Mouse (Mus musculus) forebrain, embryonic 10.5 days (tissue): ENCODE results near the gene Mrps18b. TPM values are rescaled to one million over a fixed set of nuclear protein-coding genes. Genes with fewer than 3 reads are reported as not detected.
"Not testable (repeated sequence)": the region's sequence is repeated elsewhere in the genome, so short reads cannot be mapped to it uniquely, and the experiment has no call there.

Source experiments
- DNase-seq: peaks from one replicate; pipeline ENCODE4 v3.0.0-alpha.2; 2017; ENCODE audit warnings: low spot score; ENCODE audit errors: extremely low spot score
- H3K27ac ChIP-seq: fragments of 300-500 bp; sonication (generic); 2 replicates; pipeline ENCODE4 v1.5.1; 2016; ENCODE audit warnings: mild to moderate bottlenecking
- H3K27me3 ChIP-seq: fragments of 300-500 bp; sonication (generic); 2 replicates; pipeline ENCODE4 v1.6.1; 2016; ENCODE audit warnings: mild to moderate bottlenecking; ENCODE audit not compliant: poor library complexity, severe bottlenecking
- H3K36me3 ChIP-seq: fragments of 300-500 bp; sonication (generic); replicated peaks from 2 replicates; pipeline ENCODE4 v1.6.1; 2016; ENCODE audit warnings: mild to moderate bottlenecking, moderate library complexity
- H3K4me1 ChIP-seq: fragments of 300-500 bp; sonication (generic); 2 replicates; pipeline ENCODE4 v1.6.1; 2016
- H3K4me3 ChIP-seq: fragments of 300-500 bp; sonication (generic); 2 replicates; pipeline ENCODE4 v1.5.1; 2016; ENCODE audit warnings: mild to moderate bottlenecking, moderate library complexity
- H3K9me3 ChIP-seq: fragments of 300-500 bp; sonication (generic); 2 replicates; pipeline ENCODE4 v1.6.1; 2016; ENCODE audit warnings: mild to moderate bottlenecking, moderate library complexity
- WGBS: fragments of 180-500 bp; shearing (Covaris S2); methylation state at CpG from one replicate; pipeline ENCODE4 v1.1.7; 2016; 5-methylcytosine and 5-hydroxymethylcytosine counted together
- polyA plus RNA-seq: library from polyadenylated mRNA; unstranded; fragments of >200 nt; fragmentation: Nextera tagmentation; extraction: Ambion mirVana; gene quantifications from 2 replicates; pipeline ENCODE4 v1.2.1, GENCODE M21; 2016

Mrps18b gene
- polyA plus RNA-seq, result 98.2 and 107 TPM in 2 replicates

DNA sequence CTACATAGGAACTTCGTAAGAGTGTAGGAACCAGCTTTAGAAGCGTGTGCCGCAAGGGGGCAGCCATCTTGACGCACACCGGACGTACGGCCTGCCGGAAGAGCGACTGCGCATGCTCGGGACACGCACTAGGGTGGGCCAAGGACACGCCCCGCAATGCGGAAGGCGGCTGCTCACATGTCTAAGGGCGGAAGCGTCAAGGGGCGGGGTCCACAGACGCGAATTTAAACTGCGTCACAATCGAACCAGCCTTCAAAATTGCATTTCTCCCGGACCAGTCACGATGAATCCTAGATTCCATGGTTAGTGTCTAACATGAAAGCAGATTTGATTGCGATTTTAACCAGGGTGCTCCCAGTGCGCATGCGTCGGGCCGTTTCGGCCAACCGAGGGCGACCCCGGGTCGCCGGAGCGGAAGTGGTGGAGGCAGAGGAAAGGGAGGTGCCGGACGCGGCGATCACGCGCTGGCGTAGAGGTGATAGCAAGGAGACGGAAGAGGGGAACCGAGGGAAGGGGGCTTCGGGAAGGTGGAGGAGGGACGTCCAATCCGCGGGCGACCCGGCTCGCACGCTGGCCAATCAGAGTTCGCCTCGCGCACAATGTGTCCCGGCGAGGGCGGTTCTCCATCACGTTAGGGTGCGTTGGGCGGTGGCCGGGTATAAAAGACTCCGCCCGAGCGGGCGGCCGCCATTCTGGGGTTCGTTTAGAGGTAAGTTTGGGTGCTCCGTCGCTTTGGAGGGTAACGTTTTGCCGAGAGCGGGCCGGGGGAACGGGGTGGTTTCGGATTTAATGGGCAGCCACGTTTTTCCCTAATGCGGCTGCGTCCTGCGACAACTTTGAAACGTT is at the start of gene Mrps18b, which contains the start of gene Ppp1r10:
Mrps18b (minus strand) TSS at position 93 of the 846 bp plus-strand sequence.
Ppp1r10 (plus strand) TSS at position 138 of the 846 bp plus-strand sequence.
- H3K27me3 ChIP-seq, result no peaks in the 10 kb centered on the region
- peak within 1 kb of the TSS; percentile 97 for H3K27ac ChIP-seq
- H3K4me3 ChIP-seq, result peak within 1 kb of the TSS; percentile 83
- peaks cover 54% of the 10 kb centered on the region for H3K36me3 ChIP-seq
- peak; percentile 99 for DNase-seq
- peaks cover 34% of the 10 kb centered on the region for H3K4me1 ChIP-seq
- no peaks in the 10 kb centered on the region for H3K9me3 ChIP-seq
- WGBS, result under 1% methylated on average over 83 of the region's 83 CpGs

- 92% methylated on average over 10 of the region's 10 CpGs for WGBS
- no peak overlapping the region for H3K4me3 ChIP-seq
- no peak for DNase-seq
- peaks cover 2% of the 10 kb centered on the region for H3K4me1 ChIP-seq
- no peaks in the 10 kb centered on the region for H3K9me3 ChIP-seq
- H3K27me3 ChIP-seq, result no peaks in the 10 kb centered on the region
- peaks cover 96% of the 10 kb centered on the region for H3K36me3 ChIP-seq
- no peak overlapping the region for H3K27ac ChIP-seq
Observed at GRCm38 (mm10) chr17:35963279-35963678, 47.1 kb upstream of the Mrps18b start.

- DNase-seq, result no peak
- peaks cover 92% of the 10 kb centered on the region for H3K36me3 ChIP-seq
Observed at GRCm38 (mm10) chr17:35958533-35959223, 42.5 kb upstream of the Mrps18b start.

GRCm38 (mm10) chr17:35954665-35955064 is 38.5 kb upstream of the Mrps18b start:
- Histone ChIP-seq H3K27me3 (no peaks in the 10 kb centered on the region), H3K36me3 (peaks cover 52% of the 10 kb centered on the region), H3K27ac (no peak overlapping the region), H3K9me3 (no peaks in the 10 kb centered on the region), H3K4me1 (no peaks in the 10 kb centered on the region), H3K4me3 (no peak overlapping the region)
- WGBS, result 77% methylated on average over 8 of the region's 8 CpGs
- no peak for DNase-seq

More at GRCm38 (mm10) chr17:35958533-35959223, 42.5 kb upstream of the Mrps18b start:
- 94% methylated on average over 15 of the region's 15 CpGs for WGBS
- Histone ChIP-seq H3K27me3 (no peaks in the 10 kb centered on the region), H3K27ac (no peak overlapping the region), H3K4me1 (no peaks in the 10 kb centered on the region), H3K4me3 (no peak overlapping the region), H3K9me3 (no peaks in the 10 kb centered on the region)

DNA sequence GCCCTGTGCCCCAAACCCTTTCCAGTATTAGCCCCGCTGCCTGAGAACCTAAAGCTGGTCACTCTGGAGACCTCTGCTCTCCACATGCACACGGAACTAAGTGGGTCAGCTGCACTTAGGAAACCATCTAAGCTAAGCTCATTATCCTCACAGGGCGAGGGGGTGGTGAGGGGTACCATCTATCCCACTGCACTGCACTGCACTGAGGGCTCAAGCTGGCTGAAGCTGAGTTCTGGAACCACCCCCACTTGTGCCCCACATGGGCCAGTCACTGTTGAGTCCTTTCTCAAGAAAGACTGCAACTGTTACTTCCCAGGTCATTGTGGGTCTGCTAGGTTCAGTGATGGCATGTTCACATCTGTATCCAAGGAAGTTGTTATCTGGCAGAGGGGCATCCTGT is 36.4 kb upstream of the Mrps18b start:
- WGBS, result 87% methylated on average over 2 of the region's 3 CpGs
- not testable (repeated sequence) for H3K27me3 ChIP-seq, H3K9me3 ChIP-seq, H3K27ac ChIP-seq, H3K4me1 ChIP-seq, DNase-seq, H3K4me3 ChIP-seq
- peaks cover 31% of the 10 kb centered on the region for H3K36me3 ChIP-seq

- peaks cover 13% of the 10 kb centered on the region for H3K4me1 ChIP-seq
- H3K27ac ChIP-seq, H3K4me3 ChIP-seq, H3K27me3 ChIP-seq, DNase-seq, H3K9me3 ChIP-seq: not testable (repeated sequence)
- H3K36me3 ChIP-seq, result peaks cover 14% of the 10 kb centered on the region
Observed at GRCm38 (mm10) chr17:35950946-35951345, 34.8 kb upstream of the Mrps18b start.

GRCm38 (mm10) chr17:35939941-35940340 is 23.8 kb upstream of the Mrps18b start:
- H3K36me3 ChIP-seq, result no peaks in the 10 kb centered on the region
- no peaks in the 10 kb centered on the region for H3K27me3 ChIP-seq
- no peaks in the 10 kb centered on the region for H3K4me1 ChIP-seq
- no peak for DNase-seq
- no peak overlapping the region for H3K4me3 ChIP-seq
- H3K27ac ChIP-seq, result no peak overlapping the region
- peaks cover 3% of the 10 kb centered on the region; the same call in 1 of the 2 replicates for H3K9me3 ChIP-seq
- 59% methylated on average over 1 of the region's 1 CpGs for WGBS

DNA sequence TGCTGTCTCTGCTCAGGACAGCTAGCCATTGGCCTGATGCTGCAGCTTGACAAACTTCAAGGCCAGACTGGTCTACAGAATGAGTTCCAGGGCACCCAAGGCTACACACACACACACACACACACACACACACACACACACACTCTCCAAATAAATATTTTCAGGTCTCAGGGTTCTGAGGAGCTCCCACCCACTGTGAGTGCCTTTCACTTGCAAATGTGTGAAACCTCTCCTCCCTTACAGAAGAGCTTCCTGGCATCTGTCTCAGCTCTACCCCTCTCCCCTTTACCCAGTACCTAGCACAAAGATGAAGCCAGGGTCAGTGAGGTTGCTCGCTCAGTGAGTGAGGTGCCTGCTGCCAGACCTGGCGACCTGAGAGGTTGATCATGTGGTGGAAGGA is 22.9 kb upstream of the Mrps18b start:
- H3K4me3 ChIP-seq, result no peak overlapping the region
- WGBS, result 71% methylated on average over 2 of the region's 2 CpGs
- H3K4me1 ChIP-seq, result no peaks in the 10 kb centered on the region
- peaks cover 3% of the 10 kb centered on the region; the same call in 1 of the 2 replicates for H3K9me3 ChIP-seq
- no peak overlapping the region for H3K27ac ChIP-seq
- no peak for DNase-seq
- H3K27me3 ChIP-seq, result no peaks in the 10 kb centered on the region
- no peaks in the 10 kb centered on the region for H3K36me3 ChIP-seq

DNA sequence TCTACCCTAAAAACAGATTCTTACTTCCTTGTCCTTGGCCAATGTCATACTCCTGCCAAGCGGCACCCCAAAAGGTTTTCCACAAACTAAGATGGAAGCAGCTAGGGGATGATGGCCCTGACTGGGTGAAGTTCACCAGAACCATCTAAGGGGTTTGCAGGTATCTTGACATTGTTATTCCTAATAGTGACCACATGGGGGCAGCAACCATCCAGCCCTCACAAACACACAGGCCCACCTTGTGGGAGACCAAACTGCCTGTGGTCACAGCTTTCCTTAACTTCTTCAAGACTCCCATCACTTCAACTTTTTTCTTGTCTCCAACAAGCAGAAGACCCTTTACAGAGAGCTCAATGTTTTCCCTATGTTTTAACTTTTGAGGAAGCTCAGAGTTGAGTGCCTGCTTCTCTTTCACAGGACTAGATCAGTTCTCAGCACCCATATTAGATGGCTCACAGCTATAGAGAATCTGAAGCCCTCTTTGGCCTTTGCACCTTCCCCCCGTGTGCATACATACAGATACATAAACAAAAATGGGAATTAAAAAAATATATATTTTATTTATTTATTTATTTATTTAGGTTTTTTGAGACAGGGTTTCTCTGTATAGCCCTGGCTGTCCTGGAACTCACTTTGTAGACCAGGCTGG is 21.6 kb upstream of the Mrps18b start:
- Histone ChIP-seq H3K4me3 (no peak overlapping the region), H3K27ac (no peak overlapping the region), H3K36me3 (no peaks in the 10 kb centered on the region), H3K27me3 (no peaks in the 10 kb centered on the region), H3K9me3 (peaks cover 3% of the 10 kb centered on the region; the same call in 1 of the 2 replicates), H3K4me1 (no peaks in the 10 kb centered on the region)
- 46% methylated on average over 2 of the region's 2 CpGs for WGBS
- DNase-seq, result peak; percentile 53

DNA sequence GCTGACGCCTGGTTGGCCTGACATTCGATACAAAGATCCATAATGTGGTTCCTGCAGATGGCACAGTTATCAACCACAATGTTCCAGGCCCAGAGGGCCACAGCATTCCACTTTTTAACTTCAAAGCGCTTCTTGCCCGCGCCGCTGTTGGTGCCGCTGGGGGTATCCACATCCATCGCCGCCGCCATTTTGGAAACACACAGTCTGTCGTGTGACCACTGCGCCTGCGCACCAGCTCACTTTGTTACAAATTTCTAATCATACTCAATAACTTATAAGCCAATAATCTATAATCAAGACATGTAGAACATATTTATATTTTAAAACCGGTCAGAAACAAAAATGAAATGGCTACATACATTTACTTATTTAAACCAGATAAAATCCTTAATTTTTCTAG is 19.6 kb upstream of the Mrps18b start:
- not testable (repeated sequence) for H3K27me3 ChIP-seq, DNase-seq, H3K27ac ChIP-seq, H3K4me3 ChIP-seq, H3K4me1 ChIP-seq, H3K9me3 ChIP-seq
- 91% methylated on average over 14 of the region's 14 CpGs for WGBS
- H3K36me3 ChIP-seq, result peaks cover 18% of the 10 kb centered on the region

DNA sequence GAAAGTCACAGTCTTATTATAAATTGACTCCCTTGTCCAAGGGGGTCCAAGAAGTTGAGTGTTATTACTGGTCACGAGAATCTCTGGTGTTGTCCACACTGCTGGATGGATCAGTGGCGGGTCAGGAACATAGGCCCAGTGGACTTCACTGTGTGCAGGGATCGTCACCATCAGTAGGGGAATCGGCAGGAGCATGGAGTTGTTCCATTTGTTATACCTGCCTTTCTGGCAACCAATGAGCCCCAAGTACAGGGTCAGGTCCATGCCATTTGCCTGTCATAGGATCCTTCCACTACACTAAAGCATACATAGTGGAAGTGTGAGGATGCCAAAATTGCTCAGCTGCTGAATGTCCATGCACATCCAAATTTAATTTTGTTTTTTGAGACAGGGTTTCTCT is 16.4 kb upstream of the Mrps18b start:
- Histone ChIP-seq H3K4me1 (no peaks in the 10 kb centered on the region), H3K27me3 (no peaks in the 10 kb centered on the region), H3K27ac (no peak overlapping the region), H3K4me3 (no peak overlapping the region), H3K9me3 (no peaks in the 10 kb centered on the region), H3K36me3 (peaks cover 50% of the 10 kb centered on the region)
- no peak for DNase-seq
- 91% methylated on average over 4 of the region's 4 CpGs for WGBS

GRCm38 (mm10) chr17:35930627-35931026 is 14.4 kb upstream of the Mrps18b start:
- H3K27me3 ChIP-seq, result no peaks in the 10 kb centered on the region
- no peaks in the 10 kb centered on the region for H3K4me1 ChIP-seq
- DNase-seq, result no peak
- H3K4me3 ChIP-seq, result no peak overlapping the region
- 97% methylated on average over 12 of the region's 12 CpGs for WGBS
- no peaks in the 10 kb centered on the region for H3K9me3 ChIP-seq
- H3K27ac ChIP-seq, result no peak overlapping the region
- H3K36me3 ChIP-seq, result peaks cover 69% of the 10 kb centered on the region
